Mouse (Mus musculus) hindbrain, embryonic 11.5 days (tissue): ENCODE measurements around the gene Fpgs. TPM values are rescaled to one million over a fixed set of nuclear protein-coding genes. Genes with fewer than 3 reads are reported as not detected.

Experiments used
- ATAC-seq: fragments of 200-750 bp; cut with Nextera tagmentation; 2 replicates; pipeline ENCODE4 v1.8.0; 2017; ENCODE audit warnings: mild to moderate bottlenecking, moderate TSS enrichment, moderate library complexity; ENCODE audit not compliant: low FRiP score
- DNase-seq: peaks from one replicate; pipeline ENCODE4 v3.0.0-alpha.2; 2015; ENCODE audit warnings: low spot score
- H3K27ac ChIP-seq: fragments of 300-500 bp; sonication (generic); 2 replicates; pipeline ENCODE4 v1.5.1; 2014; ENCODE audit warnings: mild to moderate bottlenecking, low read depth, low read length
- H3K27me3 ChIP-seq: fragments of 300-500 bp; sonication (generic); 2 replicates; pipeline ENCODE4 v1.6.1; 2014; ENCODE audit warnings: mild to moderate bottlenecking, low read length, moderate library complexity, mixed read lengths; ENCODE audit not compliant: control insufficient read depth, insufficient read depth
- H3K36me3 ChIP-seq: fragments of 300-500 bp; sonication (generic); 2 replicates; pipeline ENCODE4 v1.6.1; 2014; ENCODE audit warnings: mild to moderate bottlenecking, low read length, moderate library complexity, mixed read lengths; ENCODE audit not compliant: control insufficient read depth, insufficient read depth
- H3K4me1 ChIP-seq: fragments of 300-500 bp; sonication (generic); replicated peaks from 2 replicates; pipeline ENCODE4 v1.6.1; 2014; ENCODE audit warnings: low read length, mixed read lengths; ENCODE audit not compliant: control insufficient read depth, insufficient read depth
- H3K4me2 ChIP-seq: fragments of 300-500 bp; sonication (generic); replicated peaks from 2 replicates; pipeline ENCODE4 v1.6.1; 2014; ENCODE audit warnings: mild to moderate bottlenecking, low read depth, low read length
- H3K4me3 ChIP-seq: fragments of 300-500 bp; sonication (generic); 2 replicates; pipeline ENCODE4 v1.5.1; 2014; ENCODE audit warnings: low read depth, low read length
- H3K9ac ChIP-seq: fragments of 300-500 bp; sonication (generic); 2 replicates; pipeline ENCODE4 v1.6.1; 2014; ENCODE audit warnings: low read depth, low read length
- H3K9me3 ChIP-seq: fragments of 300-500 bp; sonication (generic); 2 replicates; pipeline ENCODE4 v1.6.1; 2016; ENCODE audit warnings: low read length; ENCODE audit not compliant: control insufficient read depth
- WGBS: fragments of 180-500 bp; shearing (Covaris S2); extraction: QIAGEN DNeasy Blood & Tissue Kit; methylation state at CpG from one replicate; pipeline ENCODE4 v1.1.7; 2014; 5-methylcytosine and 5-hydroxymethylcytosine counted together
- polyA plus RNA-seq: library from polyadenylated mRNA; unstranded; fragments of >200 nt; fragmentation: Nextera tagmentation; extraction: Ambion mirVana; gene quantifications from 2 replicates; pipeline ENCODE4 v1.2.1, GENCODE M21; 2014

Gene Fpgs
- polyA plus RNA-seq, 1 experiment from 2014 or later: 11.2 TPM

- Histone ChIP-seq H3K4me2 (no peak overlapping the region), H3K27me3 (no peaks in the 10 kb centered on the region), H3K36me3 (no peaks in the 10 kb centered on the region), H3K27ac (no peak overlapping the region), H3K9ac (no peak overlapping the region), H3K9me3 (no peaks in the 10 kb centered on the region), H3K4me1 (peaks cover 2% of the 10 kb centered on the region; the same call in 1 of the 2 replicates), H3K4me3 (no peak overlapping the region)
- ATAC-seq: no peak
- DNase-seq: no peak
- 100% methylated on average over 3 of the region's 3 CpGs for WGBS
Measured at GRCm38 (mm10) chr2:32685807-32686206, 18.1 kb downstream of the Fpgs start.

- no peak for DNase-seq
- Histone ChIP-seq H3K9ac (no peak overlapping the region), H3K27me3 (no peaks in the 10 kb centered on the region), H3K9me3 (no peaks in the 10 kb centered on the region), H3K4me2 (no peak overlapping the region), H3K4me1 (no peaks in the 10 kb centered on the region), H3K27ac (no peak overlapping the region), H3K4me3 (no peak overlapping the region), H3K36me3 (no peaks in the 10 kb centered on the region)
- 90% methylated on average over 15 of the region's 15 CpGs for WGBS
- ATAC-seq: no peak
Measured at GRCm38 (mm10) chr2:32684681-32685428, 19.1 kb downstream of the Fpgs start.

- no peak for DNase-seq
- no peaks in the 10 kb centered on the region for H3K27me3 ChIP-seq
- ATAC-seq: no peak
- 95% methylated on average over 10 of the region's 10 CpGs for WGBS
- no peak overlapping the region for H3K4me2 ChIP-seq
- no peaks in the 10 kb centered on the region for H3K36me3 ChIP-seq
- no peaks in the 10 kb centered on the region for H3K9me3 ChIP-seq
- no peak overlapping the region for H3K9ac ChIP-seq
- no peaks in the 10 kb centered on the region for H3K4me1 ChIP-seq
- H3K4me3 ChIP-seq: no peak overlapping the region
- H3K27ac ChIP-seq: no peak overlapping the region
Measured at GRCm38 (mm10) chr2:32683701-32684100, 20.2 kb downstream of the Fpgs start.

GRCm38 (mm10) chr2:32682721-32683417 lies 21.1 kb downstream of the Fpgs start:
- H3K36me3 ChIP-seq: no peaks in the 10 kb centered on the region

GRCm38 (mm10) chr2:32681754-32682153 lies 22.2 kb downstream of the Fpgs start:
- no peaks in the 10 kb centered on the region for H3K27me3 ChIP-seq
- no peak overlapping the region for H3K4me3 ChIP-seq
- no peak overlapping the region for H3K27ac ChIP-seq
- H3K9me3 ChIP-seq: no peaks in the 10 kb centered on the region
- no peaks in the 10 kb centered on the region for H3K36me3 ChIP-seq
- WGBS: 67% methylated on average over 6 of the region's 6 CpGs
- no peak overlapping the region for H3K9ac ChIP-seq
- no peak for ATAC-seq
- no peak overlapping the region for H3K4me2 ChIP-seq
- DNase-seq: no peak
- no peaks in the 10 kb centered on the region for H3K4me1 ChIP-seq

More at GRCm38 (mm10) chr2:32682721-32683417, 21.1 kb downstream of the Fpgs start:
- Histone ChIP-seq H3K4me1 (no peaks in the 10 kb centered on the region), H3K27ac (no peak overlapping the region), H3K4me2 (no peak overlapping the region), H3K4me3 (no peak overlapping the region), H3K9ac (no peak overlapping the region), H3K27me3 (no peaks in the 10 kb centered on the region), H3K9me3 (no peaks in the 10 kb centered on the region)
- DNase-seq (no peak), ATAC-seq (no peak)
- 87% methylated on average over 14 of the region's 14 CpGs for WGBS

GRCm38 (mm10) chr2:32680961-32681650 lies 22.8 kb downstream of the Fpgs start:
- WGBS: 88% methylated on average over 19 of the region's 19 CpGs
- Histone ChIP-seq H3K4me1 (no peaks in the 10 kb centered on the region), H3K36me3 (no peaks in the 10 kb centered on the region), H3K27me3 (no peaks in the 10 kb centered on the region), H3K9me3 (no peaks in the 10 kb centered on the region), H3K9ac (no peak overlapping the region), H3K27ac (no peak overlapping the region), H3K4me3 (no peak overlapping the region), H3K4me2 (no peak overlapping the region)
- DNase-seq (no peak), ATAC-seq (no peak)

- no peak overlapping the region for H3K4me2 ChIP-seq
- H3K9me3 ChIP-seq: no peaks in the 10 kb centered on the region
- H3K27me3 ChIP-seq: no peaks in the 10 kb centered on the region
- H3K36me3 ChIP-seq: no peaks in the 10 kb centered on the region
- H3K27ac ChIP-seq: no peak overlapping the region
- no peak for ATAC-seq
- no peak overlapping the region for H3K4me3 ChIP-seq
- 60% methylated on average over 7 of the region's 7 CpGs for WGBS
- no peak for DNase-seq
- H3K9ac ChIP-seq: no peak overlapping the region
- H3K4me1 ChIP-seq: no peaks in the 10 kb centered on the region
Measured at GRCm38 (mm10) chr2:32680051-32680451, 23.9 kb downstream of the Fpgs start.

GRCm38 (mm10) chr2:32677683-32678082 lies 26.3 kb downstream of the Fpgs start:
- Histone ChIP-seq H3K4me2 (no peak overlapping the region), H3K4me3 (no peak overlapping the region), H3K9me3 (no peaks in the 10 kb centered on the region), H3K36me3 (no peaks in the 10 kb centered on the region), H3K27me3 (no peaks in the 10 kb centered on the region), H3K27ac (no peak overlapping the region), H3K9ac (no peak overlapping the region), H3K4me1 (no peaks in the 10 kb centered on the region)
- DNase-seq (no peak), ATAC-seq (no peak)
- WGBS: 91% methylated on average over 7 of the region's 7 CpGs
